Mouse (Mus musculus) bone marrow, adult 2 months (tissue): Measurements from ENCODE around the gene Itih2.

Experiments used
- CTCF ChIP-seq: fragments of 200-500 bp; IDR thresholded peaks from 2 replicates; pipeline ENCODE4 v1.5.1; 2011; ENCODE audit warnings: low read length, control low read depth; ENCODE audit not compliant: control insufficient read depth, insufficient read depth
- POLR2A ChIP-seq: fragments of 200-500 bp; IDR thresholded peaks from 2 replicates; pipeline ENCODE4 v1.6.1; 2011; ENCODE audit warnings: low read depth, mild to moderate bottlenecking, control low read depth, low read length, borderline replicate concordance; ENCODE audit not compliant: control insufficient read depth

DNA sequence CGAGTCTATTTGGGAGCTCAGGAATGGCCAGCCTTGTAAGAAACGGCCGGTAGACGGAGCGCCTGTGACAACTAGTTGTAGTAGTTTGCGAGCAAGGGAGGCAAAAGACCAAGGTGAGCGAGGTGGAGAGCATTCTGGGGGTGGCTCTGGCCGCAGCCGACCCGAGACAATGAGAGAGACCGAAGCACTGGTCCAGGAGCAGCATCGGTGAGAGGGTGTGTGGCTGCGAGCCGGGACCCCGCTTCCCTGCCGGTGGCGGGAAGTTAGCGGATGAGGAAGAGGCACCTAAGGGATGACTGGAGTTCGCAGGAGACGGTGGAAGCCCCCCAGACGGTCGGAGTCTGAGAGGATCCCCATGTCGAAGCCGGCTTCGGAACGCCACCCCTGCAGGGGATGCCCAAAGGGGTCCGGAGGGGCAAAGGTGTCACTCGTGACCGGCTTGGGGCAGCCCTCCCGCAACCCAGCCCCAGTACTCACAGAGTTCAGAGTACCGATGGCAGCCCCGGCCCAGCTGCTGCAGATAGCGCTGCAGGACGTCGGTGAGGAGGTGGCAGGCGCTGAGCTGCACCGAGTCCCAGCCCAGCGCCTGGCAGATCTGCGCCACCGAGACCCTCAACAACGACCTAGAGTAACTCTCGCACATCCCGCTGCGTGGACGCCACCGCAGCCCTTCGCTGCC lies 83.3 kb downstream of the Itih2 start:
- TF ChIP-seq CTCF (no peak), POLR2A (no peak)
